Mouse (Mus musculus) midbrain, postnatal 0 days (tissue): ENCODE measurements at regions not wholly inside any gene's neighbourhood (a gene's known extent, or its start where the extent isn't known, plus 50 kb on each side); places are given as distances from the start of the nearest gene placed in this dataset.

Source experiments
- ATAC-seq: fragments of 200-750 bp; cut with Nextera tagmentation; 2 replicates; pipeline ENCODE4 v1.8.0; 2017; ENCODE audit warnings: moderate number of reproducible peaks, mild to moderate bottlenecking, moderate TSS enrichment, moderate library complexity; ENCODE audit not compliant: low FRiP score
- DNase-seq: peaks from one replicate; pipeline ENCODE4 v3.0.0-alpha.2; 2015; ENCODE audit warnings: low spot score
- H3K27ac ChIP-seq: fragments of 300-500 bp; sonication (generic); 2 replicates; pipeline ENCODE4 v1.5.1; 2014; ENCODE audit warnings: low read depth, mild to moderate bottlenecking, low read length, mixed read lengths
- H3K27me3 ChIP-seq: fragments of 300-500 bp; sonication (generic); 2 replicates; pipeline ENCODE4 v1.6.1; 2014; ENCODE audit warnings: low read length, control low read depth, mixed read lengths; ENCODE audit not compliant: insufficient read depth
- H3K36me3 ChIP-seq: fragments of 300-500 bp; sonication (generic); 2 replicates; pipeline ENCODE4 v1.6.1; 2014; ENCODE audit warnings: low read length, control low read depth, mixed read lengths; ENCODE audit not compliant: insufficient read depth
- H3K4me1 ChIP-seq: fragments of 300-500 bp; sonication (generic); 2 replicates; pipeline ENCODE4 v1.6.1; 2014; ENCODE audit warnings: mild to moderate bottlenecking, control low read depth, antibody characterized with exemption, low read length, mixed read lengths; ENCODE audit not compliant: insufficient read depth
- H3K4me2 ChIP-seq: fragments of 300-500 bp; sonication (generic); 2 replicates; pipeline ENCODE4 v1.6.1; 2014; ENCODE audit warnings: low read depth, mild to moderate bottlenecking, low read length, mixed read lengths; ENCODE audit not compliant: poor library complexity, severe bottlenecking
- H3K4me3 ChIP-seq: fragments of 300-500 bp; sonication (generic); 2 replicates; pipeline ENCODE4 v1.5.1; 2014; ENCODE audit warnings: low read depth, mild to moderate bottlenecking, low read length, moderate library complexity
- H3K9ac ChIP-seq: fragments of 300-500 bp; sonication (generic); replicated peaks from 2 replicates; pipeline ENCODE4 v1.6.1; 2014; ENCODE audit warnings: mild to moderate bottlenecking, low read length, moderate library complexity, mixed read lengths; ENCODE audit not compliant: poor library complexity, severe bottlenecking
- H3K9me3 ChIP-seq: fragments of 300-500 bp; sonication (generic); 2 replicates; pipeline ENCODE4 v1.6.1; 2016; ENCODE audit warnings: low read length, control low read depth
- CTCF ChIP-seq: IDR thresholded peaks from 2 replicates; pipeline ENCODE4 v1.5.1; 2016; ENCODE audit warnings: antibody characterized with exemption, mild to moderate bottlenecking
- WGBS: fragments of 180-500 bp; shearing (Covaris S2); extraction: QIAGEN DNeasy Blood & Tissue Kit; methylation state at CpG from one replicate; pipeline ENCODE4 v1.1.7; 2014; 5-methylcytosine and 5-hydroxymethylcytosine counted together

DNA sequence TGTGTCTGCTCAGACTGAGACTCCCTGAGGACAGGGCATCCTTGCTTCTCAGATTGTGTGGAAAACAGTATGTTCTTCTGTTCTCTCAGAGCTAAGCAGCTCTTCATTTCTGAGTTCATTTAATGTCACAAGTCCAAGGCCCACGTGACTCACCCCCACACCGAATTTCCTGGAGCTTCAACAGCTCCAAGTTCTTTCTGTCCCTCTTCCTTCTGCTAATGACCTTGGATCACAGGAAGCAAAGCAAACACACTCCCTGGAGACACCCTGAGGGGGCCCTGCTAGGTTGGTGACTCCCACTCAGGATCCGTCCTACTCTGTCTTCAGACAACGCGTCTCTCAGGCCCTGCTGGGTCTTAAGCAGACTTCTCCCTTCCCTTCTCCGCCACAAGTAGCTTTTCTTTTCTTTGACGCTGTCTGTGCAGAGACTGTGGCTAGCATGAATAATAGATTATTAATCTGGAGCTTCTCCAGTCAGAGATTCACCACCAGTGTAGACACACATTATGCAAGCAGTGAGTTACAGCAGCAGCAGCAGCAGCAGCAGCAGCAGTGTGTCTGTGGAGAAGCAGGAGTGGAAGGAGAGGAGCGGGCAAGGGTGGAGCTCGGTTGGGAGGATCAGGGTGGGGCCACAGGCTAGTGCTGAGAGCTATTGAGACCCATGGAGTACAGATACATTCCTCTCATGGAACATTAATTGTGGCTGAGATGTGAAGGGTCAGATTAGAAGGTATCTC, 115.4 kb upstream of the Lrfn2 start:
- DNase-seq (peak; percentile 8), ATAC-seq (no peak)
- Histone ChIP-seq H3K4me3 (no peak overlapping the region), H3K9me3 (no peaks in the 10 kb centered on the region), H3K4me1 (peaks cover 8% of the 10 kb centered on the region; the same call in 1 of the 2 replicates), H3K27ac (no peak overlapping the region), H3K27me3 (no peaks in the 10 kb centered on the region), H3K36me3 (no peaks in the 10 kb centered on the region), H3K4me2 (no peak overlapping the region), H3K9ac (no peak overlapping the region)
- 42% methylated on average over 9 of the region's 9 CpGs for WGBS
- no peak for TF ChIP-seq CTCF

DNA sequence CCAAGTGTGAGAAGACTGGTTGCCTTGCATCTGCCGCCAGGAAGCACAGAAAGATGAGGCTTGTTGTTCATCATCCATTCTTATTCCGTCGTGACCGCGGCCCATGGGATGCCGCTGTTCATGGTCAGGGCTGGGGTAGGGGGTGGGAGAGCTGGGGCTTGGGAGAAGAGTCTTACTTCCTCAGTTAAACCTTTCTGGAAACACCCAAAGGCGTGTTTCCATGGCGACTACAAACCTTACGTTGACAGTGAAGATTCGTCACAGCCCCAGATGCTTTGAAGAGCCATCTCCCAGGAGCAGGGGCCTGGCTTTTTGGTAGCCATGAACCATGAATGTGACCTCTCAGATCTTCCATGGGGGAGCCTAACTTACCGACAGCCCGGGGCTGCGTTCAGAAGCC, 114.6 kb upstream of the Lrfn2 start:
- H3K27me3 ChIP-seq, result no peaks in the 10 kb centered on the region
- DNase-seq (peak; percentile 21), ATAC-seq (no peak)
- peaks cover 4% of the 10 kb centered on the region; the same call in 1 of the 2 replicates for H3K4me1 ChIP-seq
- no peak overlapping the region for H3K27ac ChIP-seq
- H3K4me3 ChIP-seq, result no peak overlapping the region
- no peaks in the 10 kb centered on the region for H3K9me3 ChIP-seq
- H3K36me3 ChIP-seq, result no peaks in the 10 kb centered on the region
- WGBS, result 59% methylated on average over 13 of the region's 13 CpGs
- no peak overlapping the region for H3K4me2 ChIP-seq
- TF ChIP-seq CTCF, result no peak
- H3K9ac ChIP-seq, result no peak overlapping the region

DNA sequence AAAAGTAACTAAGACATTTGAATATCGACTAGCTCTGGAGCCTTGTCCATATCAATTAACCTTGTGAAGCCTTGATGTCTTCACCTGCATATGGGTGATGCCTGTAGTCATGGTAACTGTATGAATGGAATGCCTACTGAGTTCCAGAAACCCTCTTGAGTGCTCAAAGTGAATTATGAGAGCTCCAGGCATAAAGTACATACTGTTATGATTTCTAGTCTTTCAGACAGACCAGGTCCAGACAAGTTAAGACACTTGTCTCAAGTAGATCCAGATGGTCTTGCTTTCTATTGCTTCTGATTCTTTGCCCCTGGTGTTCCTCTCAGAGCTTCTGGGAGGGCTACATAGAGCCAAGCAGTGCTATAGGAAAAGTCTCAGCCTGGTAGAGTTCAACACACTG, 112.5 kb upstream of the Lrfn2 start:
- H3K27ac ChIP-seq, result no peak overlapping the region
- no peak for DNase-seq
- no peaks in the 10 kb centered on the region for H3K27me3 ChIP-seq
- TF ChIP-seq CTCF, result no peak
- no peak overlapping the region for H3K9ac ChIP-seq
- WGBS, result 46% methylated on average over 1 of the region's 1 CpGs
- ATAC-seq, result no peak
- H3K9me3 ChIP-seq, result no peaks in the 10 kb centered on the region
- peaks cover 7% of the 10 kb centered on the region; the same call in 1 of the 2 replicates for H3K4me1 ChIP-seq
- no peak overlapping the region for H3K4me3 ChIP-seq
- H3K4me2 ChIP-seq, result no peak overlapping the region
- H3K36me3 ChIP-seq, result no peaks in the 10 kb centered on the region

DNA sequence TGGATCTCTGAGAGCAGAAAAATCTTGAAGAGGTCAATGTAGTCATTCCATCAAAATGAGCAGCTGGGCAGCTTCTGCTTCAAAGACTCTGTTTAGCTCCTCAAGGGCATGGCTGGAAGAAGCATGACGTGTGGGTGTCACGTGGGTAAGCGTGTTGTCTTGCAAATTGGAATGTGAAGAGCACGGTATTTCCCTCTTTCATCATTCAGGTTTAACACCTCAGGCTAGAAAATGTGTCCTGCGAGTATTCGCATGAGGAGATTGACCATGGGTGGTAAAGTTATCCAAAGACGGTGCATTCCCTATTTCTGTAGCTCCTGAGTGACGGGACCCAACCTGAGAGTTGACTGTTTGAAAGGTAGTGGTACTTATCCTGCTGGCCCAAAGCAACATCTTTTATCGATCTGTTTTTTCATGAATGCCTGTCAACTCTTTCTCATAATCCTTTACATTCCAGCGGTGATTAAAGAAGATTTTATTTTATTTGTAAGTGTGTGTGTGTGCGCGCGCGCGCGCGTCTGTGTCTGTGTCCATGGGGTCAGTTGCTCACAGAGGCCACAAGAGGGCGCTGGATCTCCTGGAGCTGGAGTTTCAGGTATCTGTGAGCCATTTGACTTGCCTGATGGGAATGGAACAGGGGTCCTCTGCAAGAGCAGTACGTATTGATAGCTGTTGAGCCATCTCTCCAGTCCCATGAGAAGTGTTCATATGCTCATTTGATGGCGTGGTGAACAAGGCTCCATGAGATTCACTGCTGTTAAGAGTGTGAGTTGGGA, 109.9 kb upstream of the Lrfn2 start:
- ATAC-seq, result no peak
- TF ChIP-seq CTCF, result peak; percentile 31; the same call in 1 of the 2 replicates
- H3K9ac ChIP-seq, result no peak overlapping the region
- H3K4me2 ChIP-seq, result no peak overlapping the region
- no peak for DNase-seq
- no peaks in the 10 kb centered on the region for H3K27me3 ChIP-seq
- H3K4me1 ChIP-seq, result peaks cover 5% of the 10 kb centered on the region; the same call in 1 of the 2 replicates
- no peaks in the 10 kb centered on the region for H3K9me3 ChIP-seq
- whole genome bisulfite sequencing, result 88% methylated on average over 20 of the region's 20 CpGs
- H3K36me3 ChIP-seq, result no peaks in the 10 kb centered on the region
- H3K4me3 ChIP-seq, result no peak overlapping the region
- no peak overlapping the region for H3K27ac ChIP-seq

DNA sequence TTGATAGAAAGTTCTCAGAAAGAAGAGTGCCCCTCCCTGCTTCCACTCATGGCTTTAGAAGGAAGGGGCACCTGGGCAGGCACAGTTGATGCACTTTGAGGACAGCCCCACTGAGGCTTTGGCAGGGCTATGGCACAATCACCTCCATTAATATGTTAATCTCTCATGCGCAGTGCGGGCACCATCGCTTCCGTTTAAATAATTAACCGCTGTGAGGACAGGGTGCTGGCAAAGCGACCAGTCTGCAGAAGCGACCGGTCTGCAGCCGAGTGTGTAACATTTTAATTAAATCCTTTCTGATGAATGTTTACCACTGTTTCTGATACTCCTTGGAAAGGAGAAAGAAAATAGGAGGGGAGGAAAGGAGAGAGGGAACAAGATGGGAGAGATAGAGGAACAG, 108.3 kb upstream of the Lrfn2 start:
- Histone ChIP-seq H3K27ac (no peak overlapping the region), H3K9ac (no peak overlapping the region), H3K36me3 (no peaks in the 10 kb centered on the region), H3K4me3 (no peak overlapping the region), H3K4me2 (no peak overlapping the region), H3K9me3 (no peaks in the 10 kb centered on the region), H3K4me1 (peaks cover 4% of the 10 kb centered on the region; the same call in 1 of the 2 replicates), H3K27me3 (no peaks in the 10 kb centered on the region)
- no peak for ATAC-seq
- DNase-seq, result no peak
- 49% methylated on average over 9 of the region's 9 CpGs for WGBS
- no peak for TF ChIP-seq CTCF
